Mouse (Mus musculus) gastrocnemius, postnatal 14 days (tissue): Measurements from ENCODE around the gene Plxna2. TPM values are rescaled to one million over a fixed set of nuclear protein-coding genes. Genes with fewer than 3 reads are reported as not detected.

Experiments
- DNase-seq: peaks from one replicate; pipeline ENCODE4 v3.0.0; 2021; ENCODE audit warnings: mixed read lengths
- intact Hi-C: fragments of 180-260 bp; cut with DNase I; formaldehyde crosslinking; loops from one replicate; pipeline ENCODE4 v1.15.1; 2025; ENCODE audit warnings: low total_unique reads
- total RNA-seq, 2 experiments: library from RNA; stranded (reverse); gene quantifications; 2 replicates each; pipeline ENCODE4 v1.2.3; 2021

The Plxna2 gene
- total RNA-seq, 2 experiments from 2014 or later = 10.8 to 12.4 TPM

- intact Hi-C loops = no loop called here
- peak; percentile 75 for DNase-seq
Measured at GRCm38 (mm10) chr1:194620245-194620991, 2.4 kb downstream of the Plxna2 start.

- no peak for DNase-seq
- intact Hi-C loops = no loop called here
Measured at GRCm38 (mm10) chr1:194622174-194622573, 4.2 kb downstream of the Plxna2 start.

- no peak for DNase-seq
- intact Hi-C loops = no loop called here
Measured at GRCm38 (mm10) chr1:194622677-194623076, 4.7 kb downstream of the Plxna2 start.

- intact Hi-C loops = no loop called here
- DNase-seq = no peak
Measured at GRCm38 (mm10) chr1:194623641-194624040, 5.6 kb downstream of the Plxna2 start.

- DNase-seq = no peak
- intact Hi-C loops = no loop called here
Measured at GRCm38 (mm10) chr1:194624411-194624810, 6.4 kb downstream of the Plxna2 start.

GRCm38 (mm10) chr1:194624973-194625372 lies 7.0 kb downstream of the Plxna2 start:
- intact Hi-C loops = no loop called here
- DNase-seq = no peak

- intact Hi-C loops = no loop called here
- DNase-seq = no peak
Measured at GRCm38 (mm10) chr1:194626109-194626508, 8.1 kb downstream of the Plxna2 start.

- intact Hi-C loops = no loop called here
Measured at GRCm38 (mm10) chr1:194627286-194627685, 9.3 kb downstream of the Plxna2 start.

GRCm38 (mm10) chr1:194629135-194629689 lies 11.2 kb downstream of the Plxna2 start:
- DNase-seq = no peak
- intact Hi-C loops = no loop called here

More at GRCm38 (mm10) chr1:194627286-194627685, 9.3 kb downstream of the Plxna2 start:
- DNase-seq = no peak

- no peak for DNase-seq
- intact Hi-C loops = no loop called here
Measured at GRCm38 (mm10) chr1:194630498-194631056, 12.6 kb downstream of the Plxna2 start.

- intact Hi-C loops = no loop called here
Measured at GRCm38 (mm10) chr1:194631574-194631973, 13.6 kb downstream of the Plxna2 start.

GRCm38 (mm10) chr1:194632029-194632428 lies 14.0 kb downstream of the Plxna2 start:
- intact Hi-C loops = no loop called here
- no peak for DNase-seq

More at GRCm38 (mm10) chr1:194631574-194631973, 13.6 kb downstream of the Plxna2 start:
- no peak for DNase-seq

- intact Hi-C loops = no loop called here
- DNase-seq = no peak
Measured at GRCm38 (mm10) chr1:194635411-194635810, 17.4 kb downstream of the Plxna2 start.

- DNase-seq = no peak
- intact Hi-C loops = no loop called here
Measured at GRCm38 (mm10) chr1:194635942-194636341, 17.9 kb downstream of the Plxna2 start.

- intact Hi-C loops = no loop called here
- DNase-seq = no peak
Measured at GRCm38 (mm10) chr1:194637391-194638304, 19.6 kb downstream of the Plxna2 start.

GRCm38 (mm10) chr1:194641601-194642301 lies 23.7 kb downstream of the Plxna2 start:
- intact Hi-C loops = no loop called here
- DNase-seq = no peak

- intact Hi-C loops = no loop called here
- DNase-seq = no peak
Measured at GRCm38 (mm10) chr1:194642302-194642787, 24.3 kb downstream of the Plxna2 start.

- intact Hi-C loops = no loop called here
- DNase-seq = no peak
Measured at GRCm38 (mm10) chr1:194643930-194644329, 25.9 kb downstream of the Plxna2 start.

- intact Hi-C loops = no loop called here
Measured at GRCm38 (mm10) chr1:194645898-194646297, 27.9 kb downstream of the Plxna2 start.

More at GRCm38 (mm10) chr1:194645898-194646297, 27.9 kb downstream of the Plxna2 start:
- DNase-seq = no peak
